Mouse (Mus musculus) spleen, adult 12 weeks (tissue): ENCODE data around the gene Lman2.

ENCODE experiments used
- DNase-seq: peaks from one replicate; pipeline ENCODE4 v3.0.0; 2022; ENCODE audit warnings: low spot score

The Lman2 gene

DNA sequence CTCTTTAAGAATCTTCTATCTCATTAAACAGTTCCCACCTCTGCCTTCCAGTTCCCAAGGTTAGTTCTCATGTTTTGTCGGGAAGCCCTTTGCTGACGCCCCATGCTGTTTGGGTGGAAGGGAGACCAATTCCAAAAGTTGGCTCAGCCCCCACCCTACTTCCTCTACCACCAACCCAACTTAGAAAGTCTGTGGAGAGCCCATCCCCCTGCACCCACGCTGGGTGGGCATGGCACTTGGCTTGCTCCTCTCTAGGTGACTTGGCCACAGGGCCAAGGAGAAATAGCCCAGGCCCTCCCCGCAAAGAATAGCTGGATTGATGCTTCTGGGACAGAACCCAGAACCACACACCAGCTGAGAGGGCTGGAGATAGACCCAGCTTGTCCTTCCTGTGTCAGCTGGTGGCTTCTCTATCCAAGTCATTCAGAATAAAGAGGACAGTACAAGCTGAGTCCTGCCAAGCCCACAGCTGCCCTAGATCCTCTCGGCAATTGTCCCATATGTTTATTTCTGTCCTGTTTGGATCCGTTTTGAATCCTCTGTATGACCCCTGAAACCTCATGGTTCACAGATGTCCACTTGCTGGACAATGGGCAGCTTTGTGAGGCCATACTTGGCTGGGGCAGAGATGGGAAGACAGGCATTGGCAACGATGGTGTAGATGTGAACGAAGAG, 8.6 kb upstream of the Lman2 start:
- DNase-seq = no peak

DNA sequence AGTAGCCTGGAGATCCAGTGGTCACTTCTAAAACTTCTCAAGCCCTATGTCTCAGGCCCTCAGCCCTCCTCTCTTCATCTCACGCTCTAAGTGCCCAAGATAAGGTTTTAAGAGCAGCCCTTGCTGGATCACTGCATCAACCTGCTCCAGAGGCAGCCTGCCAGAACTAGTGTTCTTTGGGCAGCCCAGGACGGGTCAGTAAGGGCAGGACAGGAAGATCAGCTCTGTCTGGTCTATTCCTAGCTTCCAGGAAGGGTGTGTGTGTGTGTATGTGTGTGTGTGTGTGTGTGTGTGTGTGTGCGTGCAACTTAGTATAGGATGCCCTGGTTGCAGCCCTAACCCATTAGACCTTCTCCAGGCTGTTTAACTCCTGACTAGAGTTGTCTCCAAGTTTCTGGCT, 7.7 kb upstream of the Lman2 start:
- DNase-seq = no peak

- DNase-seq = peak; percentile 56
These were observed 7.0 kb upstream of the Lman2 start, which contains the start of gene Rgs14 for GRCm38 (mm10) chr13:55369531-55370114. Gene Rgs14, plus strand, starts transcription at chr13:55369732.

GRCm38 (mm10) chr13:55368401-55368800, 5.8 kb upstream of the Lman2 start:
- DNase-seq = no peak

- DNase-seq = peak; percentile 17
These were observed 570 bp downstream of the Lman2 start for GRCm38 (mm10) chr13:55361974-55362452.

DNA sequence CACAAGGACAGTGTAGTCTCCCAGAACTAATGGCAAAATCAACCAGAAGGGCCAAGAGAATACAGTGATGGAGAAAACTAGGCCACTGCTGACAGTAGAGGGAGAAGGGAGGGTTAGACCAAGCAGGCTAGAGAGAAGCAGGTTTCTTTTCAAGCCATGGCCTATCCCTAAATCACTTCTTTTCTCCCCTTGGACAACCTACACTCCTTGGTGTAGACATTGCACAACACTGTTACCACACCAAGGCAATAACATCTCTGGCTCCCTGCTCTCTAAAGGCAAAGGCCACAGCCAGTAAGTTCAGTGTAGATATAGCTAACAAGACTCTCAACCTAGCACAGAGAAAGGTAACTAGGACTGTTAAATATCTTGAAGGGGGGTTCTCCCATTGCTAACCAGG, 1.4 kb downstream of the Lman2 start:
- no peak for DNase-seq

DNA sequence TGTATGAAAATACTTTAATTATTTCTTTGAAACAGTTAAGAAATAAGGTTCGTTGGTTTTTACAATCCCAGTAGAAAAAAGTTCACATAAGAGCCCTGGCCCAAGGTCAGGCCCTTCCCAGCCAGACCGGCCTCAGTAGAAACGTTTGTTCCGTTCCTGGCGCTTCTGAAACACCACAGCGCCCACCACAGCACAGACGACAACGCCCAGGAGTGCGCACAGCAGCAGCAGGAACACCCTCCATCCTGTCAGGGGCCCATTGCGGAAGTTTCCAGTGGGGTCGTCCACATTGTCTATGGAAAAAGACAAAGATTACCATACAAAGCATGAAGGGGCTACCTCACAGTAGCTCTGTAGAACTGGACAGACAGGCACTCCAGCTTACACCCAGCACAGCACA, 15.8 kb downstream of the Lman2 start:
- no peak for DNase-seq

DNA sequence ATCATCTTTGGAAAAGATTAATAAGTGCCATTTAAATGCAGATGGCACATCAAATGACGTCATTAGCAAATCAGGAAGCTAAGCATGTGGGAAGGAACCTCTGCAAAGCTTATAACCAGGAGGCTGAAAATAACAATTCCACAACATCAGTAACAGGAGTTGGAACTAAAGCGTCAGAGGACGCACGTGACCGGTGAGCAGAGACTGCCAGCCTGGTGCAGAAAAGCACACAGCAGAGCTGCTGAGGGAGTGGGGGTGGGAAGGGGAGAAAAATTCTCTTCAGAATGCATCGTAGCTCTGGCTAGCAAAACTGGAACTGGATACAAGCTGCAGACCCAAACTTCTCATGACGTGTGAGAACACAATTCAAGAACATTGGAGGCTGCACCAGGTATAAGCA, 18.3 kb downstream of the Lman2 start:
- no peak for DNase-seq

DNA sequence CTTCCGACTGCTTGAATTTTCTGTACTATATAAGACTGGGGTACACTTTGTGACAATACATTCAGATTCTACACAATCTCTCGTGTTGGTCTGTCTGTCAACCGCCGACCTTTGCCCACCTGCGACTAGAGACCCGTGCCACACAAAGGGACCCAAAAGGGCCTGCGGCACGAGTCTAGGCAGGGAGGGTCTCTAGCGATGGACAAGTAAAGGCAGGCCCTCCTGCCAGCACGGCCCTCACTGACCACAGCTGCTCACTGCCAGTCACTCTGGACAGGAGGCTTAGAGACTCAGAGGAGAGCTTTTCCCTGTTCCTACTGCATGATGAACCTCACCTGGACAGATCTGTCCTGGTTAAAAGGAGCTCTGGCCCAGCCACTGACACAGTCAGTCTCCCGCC, 20.1 kb downstream of the Lman2 start:
- DNase-seq = no peak

- no peak for DNase-seq
These were observed 23.3 kb downstream of the Lman2 start for GRCm38 (mm10) chr13:55339259-55339658.

GRCm38 (mm10) chr13:55338131-55339054, 24.2 kb downstream of the Lman2 start:
- DNase-seq = no peak

GRCm38 (mm10) chr13:55337341-55337975, 25.1 kb downstream of the Lman2 start:
- no peak for DNase-seq

DNA sequence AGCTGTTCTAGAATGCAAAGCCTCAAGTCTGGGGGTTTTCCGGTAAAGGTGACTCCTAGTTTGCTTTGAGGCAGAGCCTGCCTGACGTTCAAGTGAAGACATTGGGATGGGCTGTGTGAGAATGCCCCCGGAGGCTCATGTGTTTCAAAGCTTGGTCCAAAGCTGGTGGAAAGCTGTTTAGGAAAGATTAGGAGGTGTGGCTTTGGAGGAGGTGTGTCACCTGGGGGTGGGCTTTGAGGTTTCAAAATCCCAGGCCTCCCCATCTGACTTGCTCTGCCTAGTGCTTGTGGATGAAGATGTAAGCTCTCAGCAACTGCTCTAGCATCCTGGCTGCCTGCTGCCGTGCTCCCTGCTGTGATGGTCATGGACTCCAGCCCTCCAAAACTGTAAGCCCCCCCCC, 26.9 kb downstream of the Lman2 start:
- no peak for DNase-seq

GRCm38 (mm10) chr13:55332331-55332730, 30.3 kb downstream of the Lman2 start:
- DNase-seq = no peak

GRCm38 (mm10) chr13:55330567-55331400, 31.8 kb downstream of the Lman2 start:
- DNase-seq = no peak

DNA sequence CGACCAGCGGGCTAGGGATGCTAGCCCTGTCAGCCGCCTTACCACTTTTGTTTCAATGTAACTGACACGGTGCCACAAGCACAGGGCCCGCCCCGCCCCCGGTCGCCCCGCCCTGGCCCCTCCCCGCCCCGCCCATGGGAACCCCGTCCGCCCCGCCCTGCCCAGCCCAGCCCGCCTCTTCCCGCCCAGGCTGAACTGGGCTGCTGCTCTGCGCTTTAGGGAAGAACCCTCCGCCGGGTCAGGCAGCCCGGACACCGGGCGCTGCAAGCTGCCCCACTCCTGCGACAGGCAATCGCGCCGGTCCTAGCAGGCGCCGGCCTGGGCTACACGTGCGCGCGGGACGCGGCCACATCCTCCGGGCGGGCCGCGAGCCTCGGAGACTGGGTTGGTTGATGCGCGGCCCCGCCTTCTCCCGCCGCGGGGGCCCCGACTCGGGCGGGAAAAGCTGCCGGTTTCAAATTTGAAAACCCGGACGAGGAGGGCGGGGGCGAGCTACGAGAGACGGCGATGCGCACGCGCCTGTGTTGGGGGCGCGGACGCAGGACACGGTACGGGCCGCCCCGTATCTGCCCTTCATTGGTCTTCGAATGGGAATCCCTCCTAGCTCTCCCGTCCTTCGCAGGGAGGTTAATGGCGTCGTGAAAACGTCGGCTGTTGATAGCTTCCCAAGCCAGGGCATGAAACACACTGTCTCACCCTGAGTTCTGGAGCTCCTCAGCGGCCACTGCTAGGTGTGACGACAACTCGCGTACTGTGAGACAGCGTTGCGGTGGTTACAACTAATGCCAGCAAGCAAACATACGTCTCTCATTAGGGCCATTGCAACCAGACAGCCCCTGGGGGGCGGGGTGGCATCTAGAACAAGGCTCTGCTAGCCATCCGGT, 32.7 kb downstream of the Lman2 start, which contains the start of gene Mxd3:
TSS of gene Mxd3 (minus strand) at position 141 of the 884 bp plus-strand sequence.
- peak; percentile 91 for DNase-seq

DNA sequence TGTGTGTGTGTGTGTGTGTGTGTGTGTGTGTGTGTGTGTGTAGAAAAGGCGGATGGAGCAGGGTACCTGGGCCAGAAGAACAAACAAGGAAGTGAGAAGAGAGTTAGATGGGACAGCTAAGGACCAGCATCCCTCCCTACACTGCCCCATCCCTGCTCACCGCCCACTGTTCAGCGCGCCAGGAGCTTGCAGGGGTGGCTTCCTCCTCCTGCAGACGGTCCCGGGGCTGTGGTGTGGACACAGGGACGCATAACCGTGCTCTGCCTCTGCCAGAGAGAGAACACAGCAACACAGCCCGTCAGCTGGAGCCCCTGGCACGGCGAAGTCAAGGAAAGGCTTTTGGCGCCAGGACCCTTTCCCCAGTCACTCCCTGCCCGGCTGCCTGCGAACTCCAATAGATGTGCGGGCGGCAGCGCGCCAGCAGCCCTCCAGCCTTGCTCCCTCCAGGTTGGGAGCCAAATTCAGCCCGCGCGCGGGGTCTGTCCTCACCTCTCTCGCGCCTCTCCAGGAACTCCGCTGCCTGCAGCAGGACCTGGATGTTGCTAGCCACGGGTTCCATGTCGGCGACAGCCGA, 33.4 kb downstream of the Lman2 start:
- DNase-seq = peak; percentile 57

DNA sequence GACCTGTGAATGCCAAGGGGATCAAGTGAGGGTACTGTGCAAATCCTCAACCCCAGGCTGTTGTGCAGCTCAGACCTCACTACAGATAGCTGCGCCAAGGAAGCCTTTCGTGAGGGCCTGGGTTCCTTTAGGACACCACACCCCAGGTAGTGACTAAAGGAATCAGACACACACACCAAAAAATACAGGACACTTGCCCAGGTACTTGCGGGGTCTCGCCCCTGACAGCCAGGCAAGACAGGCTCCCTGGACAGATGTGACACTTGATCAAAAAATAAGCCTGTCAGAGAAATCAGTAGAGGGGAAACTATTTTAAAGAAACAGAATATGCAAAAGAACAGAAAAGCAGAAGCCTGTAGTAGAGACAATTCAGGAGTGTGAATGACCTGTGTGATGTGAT, 33.9 kb downstream of the Lman2 start:
- DNase-seq = no peak

DNA sequence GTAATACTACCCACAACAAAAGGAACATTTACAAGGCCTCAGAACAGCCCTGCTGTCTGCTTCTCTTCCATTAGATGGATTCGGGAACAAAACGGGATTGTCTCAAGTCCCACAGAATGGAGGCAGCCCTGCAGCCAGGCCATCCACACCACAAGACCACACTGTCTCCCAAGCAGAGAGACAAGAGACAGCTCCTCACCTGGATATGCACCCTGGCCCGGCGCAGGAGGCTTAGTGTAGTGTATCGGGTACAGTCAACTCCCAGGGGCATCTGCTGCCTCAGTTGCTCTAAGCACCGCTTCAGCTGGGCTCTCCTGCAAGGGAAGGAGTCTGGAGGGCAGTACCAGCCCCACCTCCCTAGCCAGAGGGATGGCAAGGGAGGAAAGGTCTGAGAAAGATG, 34.4 kb downstream of the Lman2 start:
- DNase-seq = no peak

- DNase-seq = peak; percentile 83
These were observed 35.0 kb downstream of the Lman2 start for GRCm38 (mm10) chr13:55327633-55328032.
